Mouse (Mus musculus): Measurements from ENCODE around the gene Lrpprc.

Gene Lrpprc

DNA sequence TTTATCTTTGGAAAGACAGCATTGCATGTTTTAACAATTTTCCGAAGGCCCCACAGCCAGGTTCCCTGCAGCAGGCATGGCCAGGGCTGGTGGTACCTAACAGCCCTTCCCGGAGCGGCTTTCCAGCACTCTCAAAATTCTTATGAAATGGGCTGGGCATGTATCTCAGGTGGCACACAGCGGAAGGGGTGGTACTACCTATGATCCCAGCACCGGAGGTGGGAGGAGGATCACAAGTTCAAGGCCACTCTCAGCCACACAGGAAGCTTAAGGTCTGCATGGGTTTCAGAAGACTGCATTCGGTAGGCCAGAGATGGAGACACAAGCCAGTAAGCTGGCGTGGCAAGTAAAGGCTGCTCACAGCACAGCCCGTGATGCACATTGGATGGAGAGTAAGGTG, 31.6 kb downstream of the Lrpprc start:
- no peak for DNase-seq (ENCODE audit: low spot score)

DNA sequence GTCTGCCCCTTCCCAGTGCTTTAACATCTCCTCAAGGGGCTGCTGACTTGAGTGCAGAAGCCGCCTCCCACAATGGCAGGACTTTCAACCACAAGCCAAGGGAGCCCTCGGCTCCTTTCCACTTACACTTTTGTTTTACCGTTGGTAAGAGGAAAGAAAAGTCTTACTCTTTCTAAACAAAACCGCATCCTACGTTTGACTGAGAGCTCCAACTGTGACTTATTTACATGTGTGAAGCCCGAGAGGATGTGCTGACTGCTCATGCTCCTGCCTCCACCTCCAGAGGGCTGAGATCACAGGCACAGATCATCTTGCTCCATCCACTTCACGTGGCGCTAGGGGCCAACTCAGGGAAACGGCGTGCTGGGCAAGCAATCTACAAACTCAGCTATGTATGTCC, 32.2 kb downstream of the Lrpprc start:
- no peak for DNase-seq (ENCODE audit: low spot score)

DNA sequence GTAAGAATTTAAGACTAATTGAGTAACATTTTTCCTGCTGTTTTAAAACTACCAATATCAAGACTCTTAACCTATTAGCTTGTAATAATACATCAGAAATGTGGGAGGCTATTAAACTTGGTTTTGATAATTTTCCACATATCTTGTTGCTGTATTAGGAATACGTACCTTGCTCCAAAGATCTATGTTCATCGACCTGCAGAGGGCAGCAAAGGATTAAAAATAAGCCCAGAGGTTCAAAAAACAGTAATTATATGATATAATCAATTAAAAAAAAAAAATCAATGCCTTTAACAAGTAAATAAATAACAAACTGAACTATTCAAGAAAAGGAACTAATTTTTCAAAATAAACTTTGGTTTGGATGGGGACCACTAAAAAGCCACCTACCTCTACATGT, 34.5 kb downstream of the Lrpprc start:
- DNase-seq (ENCODE audit: low spot score): peak; percentile 42

DNA sequence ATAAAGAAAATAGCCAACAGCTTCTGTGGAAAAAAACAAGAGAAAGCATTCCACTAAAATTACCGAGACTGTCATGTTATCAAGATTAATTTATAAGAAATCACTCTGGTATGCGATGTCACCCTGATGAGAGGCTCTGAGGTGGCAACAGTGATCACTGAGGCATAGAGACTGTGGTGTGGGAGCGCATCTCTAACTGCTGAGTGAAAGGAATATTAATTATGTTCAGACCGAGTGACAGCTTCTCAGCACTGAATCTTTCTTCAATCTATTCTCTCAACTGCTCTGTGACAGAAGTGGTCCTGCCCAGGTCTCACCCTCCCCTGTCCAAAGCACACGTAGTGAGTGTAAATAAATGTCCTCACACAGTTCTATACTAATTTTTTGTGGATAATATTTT, 37.1 kb downstream of the Lrpprc start:
- no peak for DNase-seq (ENCODE audit: low spot score)

DNA sequence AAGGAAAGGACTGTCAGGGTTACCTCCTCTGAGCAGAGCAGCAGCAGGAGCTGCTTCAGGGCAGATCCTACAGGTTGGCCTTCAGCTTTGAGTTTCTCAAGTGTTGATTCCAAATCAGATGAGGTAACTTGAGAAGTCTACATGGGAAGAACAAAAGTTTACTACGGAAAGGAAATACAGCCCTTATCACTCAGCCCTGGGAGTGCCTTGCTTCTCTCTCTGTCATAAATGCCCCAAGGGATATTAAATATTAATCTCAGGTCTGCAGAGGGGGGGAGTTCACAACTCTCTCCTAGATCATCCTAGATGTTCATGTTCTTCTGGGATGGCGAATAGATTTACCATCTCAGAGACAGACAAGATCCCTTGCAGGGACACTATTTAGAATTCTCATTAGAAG, 38.3 kb downstream of the Lrpprc start:
- DNase-seq (ENCODE audit: low spot score): no peak

DNA sequence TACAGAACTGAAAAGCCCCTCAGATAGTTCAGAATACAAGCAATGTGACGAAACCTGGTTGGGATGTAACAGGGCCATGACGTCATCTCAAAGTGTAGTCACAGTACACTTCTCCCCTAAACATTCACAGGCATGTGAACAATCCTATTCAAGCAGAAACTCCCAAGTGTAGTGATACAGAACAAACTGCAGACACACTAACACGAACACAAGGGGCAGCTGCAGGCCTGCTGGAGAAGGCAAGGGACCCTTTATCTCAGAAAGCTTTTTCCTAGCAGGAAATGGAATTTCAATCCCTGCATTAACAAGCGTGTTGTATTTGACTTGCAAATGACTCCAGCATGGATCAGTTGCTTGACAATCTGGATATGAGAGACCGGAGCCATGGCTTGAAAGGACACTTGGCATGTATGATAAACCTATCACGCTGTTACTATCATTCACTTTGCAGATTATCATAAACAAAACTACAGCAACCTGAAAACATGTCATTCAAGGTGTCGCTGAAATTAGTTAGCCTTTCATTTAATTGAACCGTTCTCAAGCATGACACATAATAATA, 38.9 kb downstream of the Lrpprc start:
- no peak for DNase-seq (ENCODE audit: low spot score)

DNA sequence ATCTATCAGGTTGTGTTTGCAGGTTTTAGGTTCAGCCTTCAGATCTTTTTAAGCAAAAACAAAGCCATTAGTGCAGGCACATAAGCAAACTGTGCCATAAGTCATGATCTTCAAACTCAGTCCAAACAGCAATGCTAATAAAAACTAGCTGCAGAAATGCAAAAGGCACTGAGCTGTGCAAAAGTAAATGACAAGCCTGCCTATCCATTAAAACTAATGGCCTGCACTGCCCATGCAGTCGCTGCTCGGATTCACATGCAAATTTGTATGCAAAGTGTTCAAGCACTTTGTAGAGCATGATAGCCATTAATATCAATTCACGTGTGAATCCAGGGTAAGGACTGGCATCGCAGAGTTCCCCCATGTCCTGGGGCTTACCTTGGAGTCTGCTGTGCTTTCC, 40.5 kb downstream of the Lrpprc start:
- no peak for DNase-seq (ENCODE audit: low spot score)

DNA sequence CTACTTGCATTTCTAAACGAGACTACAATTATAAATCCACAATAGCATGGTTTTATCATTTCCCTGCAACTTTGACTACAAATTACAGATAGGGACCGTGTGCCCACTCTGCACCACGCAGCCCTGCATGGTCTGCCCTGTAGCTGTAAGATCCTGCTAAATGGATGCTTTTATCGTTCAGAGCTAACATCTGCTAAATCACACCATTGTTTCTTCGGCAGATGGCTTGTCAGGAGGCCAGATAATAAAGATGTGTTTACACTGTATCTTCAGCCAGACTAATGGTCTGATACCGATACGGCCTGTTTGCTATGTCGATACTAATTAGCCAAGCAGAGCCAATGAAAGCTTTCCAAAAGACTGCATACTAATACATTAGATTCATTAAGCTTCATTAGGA, 41.3 kb downstream of the Lrpprc start:
- DNase-seq (ENCODE audit: low spot score): no peak

DNA sequence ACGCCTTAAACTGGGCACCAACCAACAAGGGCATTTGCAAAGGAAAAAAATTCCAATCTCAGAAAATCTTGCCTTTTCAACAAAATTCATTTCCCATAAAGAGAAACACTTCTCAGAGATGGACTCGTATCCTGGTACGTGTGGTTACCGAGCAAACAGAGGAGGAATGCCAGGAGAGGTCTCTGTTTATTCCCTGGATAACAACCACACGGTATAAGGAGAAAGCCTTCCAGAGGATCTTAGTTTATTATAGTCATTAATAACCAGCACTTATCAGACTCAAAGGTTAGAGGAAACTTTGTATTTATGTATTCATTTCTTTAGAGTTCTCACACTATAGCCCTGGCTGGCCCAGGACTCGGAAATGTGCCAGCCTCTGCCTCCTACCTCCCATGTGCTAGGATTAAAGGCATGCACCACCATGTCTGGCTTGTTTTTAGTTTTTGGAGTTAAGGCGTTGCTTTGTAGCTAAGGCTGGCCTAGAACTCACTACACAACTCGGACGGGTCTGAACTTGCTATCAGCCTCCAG, 42.4 kb downstream of the Lrpprc start:
- DNase-seq (ENCODE audit: low spot score): no peak

DNA sequence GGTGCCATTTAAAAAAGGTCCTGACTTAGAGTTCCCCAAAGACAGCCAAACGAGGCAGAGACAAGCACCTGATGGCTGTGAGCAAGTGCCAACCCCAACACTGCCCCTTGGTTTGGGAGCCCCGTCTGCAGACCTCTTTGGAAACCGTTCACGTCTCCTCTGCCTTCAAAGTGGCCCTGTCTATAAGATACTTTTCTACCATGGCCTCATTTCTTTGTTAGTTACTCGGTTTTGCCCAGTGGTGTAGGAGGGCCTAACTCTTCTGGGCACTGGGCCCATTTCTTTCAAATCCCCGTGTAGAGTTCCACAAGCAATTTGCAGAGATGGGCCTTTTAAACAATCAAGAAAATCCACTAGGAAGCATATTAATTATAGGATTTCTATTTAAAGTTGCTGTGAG, 43.4 kb downstream of the Lrpprc start:
- DNase-seq (ENCODE audit: low spot score): no peak

DNA sequence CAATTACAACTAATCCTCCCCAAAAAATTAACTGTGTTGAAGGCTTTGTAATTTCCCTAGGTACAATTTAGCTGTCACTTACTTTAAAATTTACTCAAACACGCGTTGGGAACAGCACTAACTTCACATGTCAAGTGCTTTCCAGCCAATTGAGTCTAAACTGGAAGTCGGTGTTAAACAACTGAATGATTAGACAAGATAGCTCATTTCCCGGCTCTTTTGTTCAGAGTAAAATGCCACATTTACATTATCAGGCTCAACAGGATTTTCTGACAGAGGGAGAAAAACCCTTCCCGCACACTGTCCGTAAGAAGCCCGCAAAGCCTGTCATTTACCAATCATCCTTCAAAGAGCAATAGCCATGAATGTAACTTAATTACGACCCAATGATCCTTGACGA, 45.6 kb downstream of the Lrpprc start:
- DNase-seq (ENCODE audit: low spot score): no peak

DNA sequence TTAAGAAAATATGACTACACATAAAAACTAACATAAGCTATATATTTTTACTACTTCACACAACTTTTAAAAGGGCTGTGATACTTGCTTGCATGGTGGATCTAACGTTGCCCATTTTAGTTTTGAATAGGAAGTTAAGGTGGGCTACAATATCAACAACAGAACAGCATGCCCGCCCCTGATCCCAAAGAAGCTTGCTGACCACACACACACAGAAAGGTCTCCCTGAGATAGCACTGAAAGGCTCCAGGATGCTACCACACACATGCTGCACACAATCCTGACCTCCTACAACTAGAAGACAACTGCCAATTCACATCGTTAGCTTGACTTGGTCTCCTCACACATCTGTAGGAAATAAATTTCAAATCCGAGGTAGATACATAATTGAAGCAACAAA, 46.3 kb downstream of the Lrpprc start:
- DNase-seq (ENCODE audit: low spot score): no peak

DNA sequence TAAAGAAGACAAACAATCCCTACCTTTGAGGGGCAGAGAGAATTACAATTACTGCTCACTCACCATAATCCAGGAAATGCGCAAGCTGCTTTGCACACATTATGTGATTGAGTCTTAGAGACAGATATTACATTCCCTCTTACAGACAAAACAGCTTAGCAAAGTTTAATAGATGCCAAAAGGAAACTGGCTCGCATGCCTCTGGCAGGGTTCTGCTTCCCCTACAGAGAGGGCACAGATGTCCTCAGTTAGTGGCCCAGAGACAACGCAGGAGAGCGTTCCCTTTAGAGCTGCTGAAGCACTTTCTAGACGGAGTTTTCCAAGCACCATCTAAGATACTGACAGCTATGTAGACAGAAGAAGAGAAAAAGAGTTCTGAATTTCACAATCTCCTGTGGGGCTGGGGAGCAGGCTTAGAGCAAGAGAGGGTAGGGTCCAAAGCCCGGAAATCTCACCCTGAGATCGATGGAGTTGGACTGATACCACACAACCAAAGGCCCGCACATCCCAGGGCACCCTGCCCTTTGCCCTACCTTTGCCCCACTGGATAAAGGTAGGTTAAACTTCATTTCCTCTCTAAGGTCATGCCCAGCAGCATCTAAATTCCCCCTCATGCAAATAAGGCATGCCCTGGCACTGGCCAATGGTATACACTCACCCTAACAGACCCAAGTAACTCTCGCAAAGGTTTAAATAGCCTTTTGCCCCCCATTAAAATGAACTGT, 52.4 kb downstream of the Lrpprc start:
- no peak for DNase-seq (ENCODE audit: low spot score)

DNA sequence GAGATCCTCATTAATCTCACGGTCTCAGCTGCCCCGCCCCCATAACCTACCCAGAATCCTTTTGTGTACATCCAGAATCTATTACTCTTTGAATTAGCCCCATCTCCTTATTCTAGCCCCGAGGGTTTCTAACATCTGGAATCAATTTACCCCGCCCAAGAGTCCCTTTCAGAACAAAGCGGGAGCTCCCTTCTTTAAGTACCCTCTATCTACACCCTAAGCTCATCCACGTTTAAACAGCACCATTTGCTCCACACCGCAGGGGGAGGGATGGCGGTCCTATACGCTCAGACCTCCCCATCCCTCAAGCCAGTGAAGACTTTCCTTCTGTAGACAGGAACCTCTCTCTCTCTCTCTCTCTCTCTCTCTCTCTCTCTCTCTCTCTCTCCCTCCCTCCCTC, 53.9 kb downstream of the Lrpprc start:
- DNase-seq (ENCODE audit: low spot score): no peak

DNA sequence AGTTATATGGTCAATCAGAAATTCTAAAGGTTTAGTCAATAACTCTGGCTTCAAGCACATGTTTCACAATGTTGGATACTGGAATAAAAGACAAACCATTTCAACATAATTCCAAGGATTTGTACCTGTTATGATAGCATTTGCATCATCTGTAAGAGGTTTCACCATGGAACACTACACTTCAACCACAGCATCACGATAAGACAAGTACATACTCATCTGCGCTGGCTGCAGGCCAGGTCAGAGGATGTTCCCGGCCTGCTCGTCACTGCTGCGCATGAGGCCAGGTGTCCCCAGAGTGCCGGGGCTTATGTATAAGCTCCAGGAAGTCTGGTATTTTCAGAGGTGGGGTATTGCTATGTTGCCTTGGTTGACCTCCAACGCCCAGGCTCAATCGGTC, 58.0 kb downstream of the Lrpprc start:
- no peak for DNase-seq (ENCODE audit: low spot score)

DNA sequence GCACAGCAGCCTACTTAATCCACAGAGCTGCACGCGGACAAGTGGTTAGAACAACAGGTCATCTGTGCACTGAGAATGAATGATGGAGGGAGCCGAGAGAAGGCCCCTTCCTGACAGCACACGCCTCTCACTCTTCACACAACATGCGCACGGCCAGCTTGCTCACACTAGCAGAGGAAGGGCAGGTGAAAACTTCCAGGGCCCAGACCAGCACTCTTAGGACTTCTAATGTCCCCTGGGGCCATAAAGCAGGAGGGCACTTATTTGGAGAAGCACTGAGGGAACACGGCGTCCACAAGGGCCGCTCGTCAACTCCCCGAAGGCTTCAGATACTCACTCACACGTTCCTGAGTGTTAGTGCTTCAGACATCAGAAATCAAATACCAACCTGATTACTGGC, 59.2 kb downstream of the Lrpprc start:
- DNase-seq (ENCODE audit: low spot score): no peak

DNA sequence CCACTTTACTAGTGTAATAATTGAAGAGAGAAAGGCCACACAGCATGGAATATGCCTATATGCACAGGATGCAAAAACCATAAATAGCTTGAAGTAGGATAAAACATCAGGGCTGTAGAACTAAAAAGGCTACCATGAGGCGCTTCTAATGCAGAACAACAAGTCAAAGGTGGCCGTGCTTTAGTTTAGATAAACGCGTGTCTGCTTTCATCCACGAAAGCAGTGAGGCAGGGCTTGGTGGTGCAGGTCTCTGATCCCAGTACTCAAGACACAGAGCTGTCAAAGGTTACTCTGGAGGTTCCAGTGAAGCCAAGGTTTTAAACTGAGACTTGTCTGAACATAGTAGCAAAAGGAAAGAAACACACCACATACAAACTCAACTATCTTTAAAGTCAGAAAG, 61.4 kb downstream of the Lrpprc start:
- no peak for DNase-seq (ENCODE audit: low spot score)

DNA sequence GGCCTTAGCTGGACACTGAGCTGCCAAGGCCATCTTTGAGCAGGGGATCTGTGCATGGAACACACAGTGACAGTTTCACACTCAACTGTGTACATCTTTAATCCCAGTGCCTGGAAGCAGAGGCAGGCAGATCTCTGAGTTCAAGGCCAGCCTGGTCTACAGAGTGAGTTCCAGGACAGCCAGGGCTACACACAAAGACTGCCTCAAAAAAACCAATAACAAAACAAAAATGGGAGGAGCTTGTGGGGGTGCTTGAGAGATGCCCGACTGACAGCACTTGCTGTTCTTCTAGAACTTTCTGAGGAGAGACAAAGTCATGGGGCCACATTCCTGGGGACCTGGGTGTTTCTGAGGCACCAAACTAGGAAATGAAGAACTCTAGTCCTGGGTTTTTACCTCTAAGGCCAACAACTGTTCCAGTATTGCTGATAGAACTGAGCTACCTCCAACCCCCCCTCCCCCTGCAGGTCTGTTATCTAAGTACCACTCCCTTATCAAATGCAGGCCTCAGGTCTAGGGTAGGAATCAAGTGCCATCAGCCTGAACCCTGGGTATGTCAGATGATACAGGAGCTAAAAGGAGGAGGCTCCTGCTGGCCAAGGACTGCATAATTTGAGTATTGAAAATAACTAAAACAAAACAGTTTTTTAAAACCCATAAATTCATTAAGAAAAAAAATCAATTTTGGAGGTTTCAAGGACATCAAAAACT, 62.2 kb downstream of the Lrpprc start:
- DNase-seq (ENCODE audit: low spot score): no peak

DNA sequence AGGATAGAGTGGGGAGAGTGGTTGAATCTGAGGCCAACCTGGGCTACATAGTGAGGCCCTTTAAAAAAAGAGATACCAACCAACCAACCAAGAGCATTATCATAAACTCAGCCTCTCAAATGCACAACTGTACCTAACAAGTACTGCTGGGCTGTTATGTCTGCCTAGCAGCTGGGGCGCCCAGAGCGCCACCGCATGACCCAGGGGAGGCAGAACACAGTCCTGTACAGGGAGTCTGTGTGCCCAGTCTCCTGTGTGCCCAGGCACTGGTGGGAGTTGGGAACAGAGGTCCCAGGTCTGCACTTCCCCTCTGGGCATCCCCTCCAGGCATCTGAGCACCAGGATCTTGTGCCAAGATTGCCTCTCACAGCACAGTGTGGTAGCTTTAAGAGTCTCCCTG, 65.4 kb downstream of the Lrpprc start:
- no peak for DNase-seq (ENCODE audit: low spot score)

DNA sequence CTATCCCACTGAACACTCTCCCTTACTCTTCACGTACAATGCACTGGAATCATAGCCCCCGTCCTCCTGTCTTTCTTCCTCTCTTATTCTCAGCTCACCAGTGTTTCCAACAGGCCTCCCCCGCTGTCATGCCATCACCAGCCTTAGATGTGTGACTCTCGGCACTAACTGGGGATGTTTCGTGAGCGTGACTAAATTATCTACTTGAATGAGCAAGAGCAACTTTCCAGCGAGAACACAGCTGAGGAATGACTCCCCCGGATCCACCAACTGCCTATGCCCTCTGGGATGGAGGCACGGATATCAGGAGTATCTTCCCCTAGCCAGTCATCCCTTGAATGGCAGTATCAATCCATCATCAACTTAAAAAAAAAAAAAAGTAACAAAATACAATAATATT, 66.6 kb downstream of the Lrpprc start:
- no peak for DNase-seq (ENCODE audit: low spot score)

DNA sequence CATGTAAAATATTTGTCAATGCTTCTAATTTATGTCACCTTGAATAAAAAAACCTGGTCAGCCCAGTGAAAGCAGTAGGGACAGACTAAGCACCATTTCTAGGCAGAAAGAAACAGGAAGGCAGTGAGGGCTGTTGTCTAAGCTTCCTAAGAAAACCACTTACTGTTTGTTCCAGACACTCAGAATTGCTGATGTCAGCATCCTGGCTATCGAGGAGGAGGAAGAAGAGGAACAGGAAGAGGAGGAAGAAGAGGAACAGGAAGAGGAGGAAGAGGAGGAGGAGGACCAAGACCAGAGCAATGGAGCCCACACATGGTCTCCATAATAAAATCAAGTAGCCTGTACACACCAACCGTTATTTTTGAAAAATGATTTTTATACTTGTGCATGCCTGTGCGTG, 71.5 kb downstream of the Lrpprc start:
- DNase-seq (ENCODE audit: low spot score): no peak

DNA sequence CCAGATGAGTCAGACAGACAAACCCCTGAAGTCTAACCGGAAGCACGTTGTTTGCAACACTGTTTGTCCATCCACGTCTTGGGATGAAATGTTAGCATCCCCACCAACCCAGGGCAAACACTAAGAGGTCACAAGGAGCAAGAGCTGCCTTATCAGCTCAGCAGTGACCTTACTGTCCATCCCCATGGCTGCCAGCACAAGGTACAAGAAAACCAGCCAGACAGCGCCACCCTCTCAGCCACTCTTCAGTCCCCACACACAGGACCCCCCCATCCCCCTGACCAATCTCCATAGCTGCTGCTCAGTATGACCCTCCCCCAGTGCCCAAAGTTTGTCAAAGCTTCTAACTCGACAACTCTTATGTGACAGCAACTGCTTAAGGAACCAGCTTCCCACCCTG, 73.2 kb downstream of the Lrpprc start:
- no peak for DNase-seq (ENCODE audit: low spot score)

DNA sequence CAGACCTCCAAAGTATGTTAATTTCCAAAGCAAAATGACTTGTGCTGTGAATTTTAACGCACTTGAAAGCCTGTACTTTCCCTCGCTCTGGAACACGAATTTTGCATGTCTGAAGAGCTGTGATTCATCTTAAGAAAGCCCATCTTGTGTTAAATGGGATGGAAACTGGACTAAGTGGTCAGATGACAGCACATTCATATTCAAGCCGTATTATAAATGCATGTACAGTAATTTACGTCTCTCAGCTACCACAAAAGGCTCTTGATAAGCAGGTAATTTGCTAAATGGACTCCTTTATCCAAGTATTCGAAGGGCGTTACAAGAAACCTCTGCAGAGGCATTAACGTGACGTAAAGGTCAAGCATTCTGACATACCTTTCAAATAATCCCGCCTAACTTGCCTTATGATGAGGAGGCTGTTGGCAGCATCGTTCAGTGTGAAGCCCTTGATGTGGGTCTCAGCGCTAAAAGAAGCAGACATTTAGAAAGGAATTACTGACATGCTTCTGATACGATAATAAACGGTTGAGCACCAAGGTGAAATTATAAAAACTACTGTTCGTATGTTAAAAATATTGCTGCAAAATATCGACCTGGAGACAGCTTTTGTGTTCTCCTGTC, 74.2 kb downstream of the Lrpprc start:
- DNase-seq (ENCODE audit: low spot score): no peak

Data from adipocyte (in vitro differentiated cells).